Mouse (Mus musculus): ENCODE measurements at regions not wholly inside any gene's neighbourhood (a gene's known extent, or its start where the extent isn't known, plus 50 kb on each side); places are given as distances from the start of the nearest gene placed in this dataset.

DNA sequence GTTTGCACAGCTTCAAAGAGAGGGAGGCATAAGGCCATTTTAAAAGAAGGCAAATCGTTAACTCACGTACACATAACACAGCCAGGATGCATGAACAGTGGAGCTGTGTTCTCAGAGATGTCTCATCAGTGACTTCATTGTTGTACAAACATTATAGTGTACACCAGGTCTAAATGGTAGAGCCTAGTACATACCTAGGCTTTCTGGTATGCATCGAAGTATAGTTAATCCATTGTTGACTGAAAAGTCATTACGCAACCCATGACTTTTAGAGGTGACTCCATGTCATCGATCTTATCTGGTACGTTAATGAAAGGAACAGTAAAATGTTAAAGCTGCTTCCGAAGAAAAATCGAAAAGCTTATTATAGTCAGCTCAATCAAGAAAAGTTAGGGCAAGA lies 198.7 kb downstream of the Snx19 start:
- Histone ChIP-seq H3K4me1 (ENCODE audit: insufficient read depth, low read depth, low read length) (no peaks in the 10 kb centered on the region), H3K9ac (replicated peaks; ENCODE audit: low read depth) (no peak overlapping the region), H3K27ac (ENCODE audit: low read length) (no peak overlapping the region), H3K36me3 (ENCODE audit: insufficient read depth, low read length) (no peaks in the 10 kb centered on the region), H3K9me3 (ENCODE audit: low read length) (no peaks in the 10 kb centered on the region), H3K4me3 (ENCODE audit: low read depth, low read length) (no peak overlapping the region), H3K27me3 (replicated peaks; ENCODE audit: insufficient read depth, low read length) (no peaks in the 10 kb centered on the region), H3K4me2 (replicated peaks; ENCODE audit: low read depth, low read length) (no peak overlapping the region)
- ATAC-seq (no peak), DNase-seq (ENCODE audit: low spot score) (no peak)
- TF ChIP-seq CTCF (IDR thresholded peaks at IDR 0.05) (no peak), EP300 (IDR thresholded peaks at IDR 0.05) (no peak)
- 65% methylated on average over 8 of the region's 8 CpGs for WGBS

DNA sequence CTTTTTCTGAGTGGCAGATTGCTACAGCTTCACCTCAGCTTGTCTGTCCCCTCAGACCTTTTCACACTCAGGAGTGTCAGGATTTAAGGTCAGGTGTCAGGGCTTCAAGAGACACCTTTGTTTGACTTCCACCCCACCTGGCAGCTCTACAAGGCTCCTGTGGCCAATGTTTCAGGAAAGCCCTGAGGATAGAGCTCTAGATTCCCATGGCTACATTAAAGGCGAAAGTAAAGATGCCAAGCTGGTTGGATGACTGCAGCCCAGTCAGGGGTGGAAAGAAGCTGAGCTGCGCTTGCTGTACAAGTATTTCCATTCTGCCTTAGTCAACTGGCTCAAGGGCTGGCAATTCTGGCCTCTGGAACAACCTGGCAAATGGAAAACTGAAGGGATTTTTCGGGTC lies 198.2 kb downstream of the Snx19 start:
- Histone ChIP-seq H3K4me2 (replicated peaks; ENCODE audit: low read depth, low read length) (no peak overlapping the region), H3K27me3 (replicated peaks; ENCODE audit: insufficient read depth, low read length) (no peaks in the 10 kb centered on the region), H3K9me3 (ENCODE audit: low read length) (no peaks in the 10 kb centered on the region), H3K27ac (ENCODE audit: low read length) (no peak overlapping the region), H3K9ac (replicated peaks; ENCODE audit: low read depth) (no peak overlapping the region), H3K36me3 (ENCODE audit: insufficient read depth, low read length) (no peaks in the 10 kb centered on the region), H3K4me1 (ENCODE audit: insufficient read depth, low read depth, low read length) (no peaks in the 10 kb centered on the region), H3K4me3 (ENCODE audit: low read depth, low read length) (no peak overlapping the region)
- 57% methylated on average over 3 of the region's 3 CpGs for WGBS
- DNase-seq (ENCODE audit: low spot score): no peak
- ATAC-seq: no peak
- no peak for TF ChIP-seq CTCF (IDR thresholded peaks at IDR 0.05)
- TF ChIP-seq EP300 (IDR thresholded peaks at IDR 0.05): no peak

DNA sequence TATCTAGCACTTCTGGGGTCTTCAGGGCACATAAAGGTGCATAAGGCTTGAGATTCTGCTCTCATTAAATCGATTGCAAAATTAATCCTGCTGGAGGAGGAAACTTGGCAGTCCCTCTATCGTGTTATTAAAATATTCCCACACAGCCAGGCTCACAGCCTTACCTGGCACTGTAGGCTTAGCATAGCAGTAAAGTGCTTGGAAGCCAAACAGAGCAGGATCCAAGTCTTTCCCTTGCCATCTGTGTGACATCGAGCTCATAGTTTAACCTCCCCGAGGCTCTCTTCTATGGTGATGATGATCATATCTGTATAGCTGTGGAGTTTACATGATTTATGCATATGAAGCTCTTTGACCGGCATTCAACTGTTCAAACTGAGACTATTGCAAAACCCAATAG lies 197.6 kb downstream of the Snx19 start:
- Histone ChIP-seq H3K4me3 (ENCODE audit: low read depth, low read length) (no peak overlapping the region), H3K4me2 (replicated peaks; ENCODE audit: low read depth, low read length) (no peak overlapping the region), H3K9me3 (ENCODE audit: low read length) (no peaks in the 10 kb centered on the region), H3K27ac (ENCODE audit: low read length) (no peak overlapping the region), H3K27me3 (replicated peaks; ENCODE audit: insufficient read depth, low read length) (no peaks in the 10 kb centered on the region), H3K4me1 (ENCODE audit: insufficient read depth, low read depth, low read length) (no peaks in the 10 kb centered on the region), H3K36me3 (ENCODE audit: insufficient read depth, low read length) (no peaks in the 10 kb centered on the region), H3K9ac (replicated peaks; ENCODE audit: low read depth) (no peak overlapping the region)
- TF ChIP-seq EP300 (IDR thresholded peaks at IDR 0.05) (no peak), CTCF (IDR thresholded peaks at IDR 0.05) (no peak)
- 73% methylated on average over 5 of the region's 5 CpGs for WGBS
- no peak for DNase-seq (ENCODE audit: low spot score)
- ATAC-seq: no peak

DNA sequence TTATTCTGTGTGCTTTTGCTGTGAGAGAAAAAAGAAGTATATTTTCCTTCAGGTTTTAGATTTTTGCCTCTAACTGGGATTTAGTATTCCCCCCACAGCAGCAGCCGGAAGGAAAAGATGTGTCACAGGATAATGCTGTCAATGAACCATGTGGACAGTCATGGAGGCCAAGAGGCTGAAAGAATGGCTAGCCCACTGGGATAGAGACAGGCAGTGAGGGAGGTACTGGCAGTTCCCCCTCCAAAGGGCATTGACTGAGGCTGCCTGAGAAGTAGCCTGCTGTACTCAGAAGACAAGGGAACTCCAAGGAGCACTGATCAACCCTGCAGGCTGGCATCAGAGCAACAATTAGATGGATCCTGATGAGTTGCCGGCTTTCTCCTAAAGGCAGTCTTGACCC lies 192.4 kb downstream of the Snx19 start:
- no peak for DNase-seq (ENCODE audit: low spot score)

DNA sequence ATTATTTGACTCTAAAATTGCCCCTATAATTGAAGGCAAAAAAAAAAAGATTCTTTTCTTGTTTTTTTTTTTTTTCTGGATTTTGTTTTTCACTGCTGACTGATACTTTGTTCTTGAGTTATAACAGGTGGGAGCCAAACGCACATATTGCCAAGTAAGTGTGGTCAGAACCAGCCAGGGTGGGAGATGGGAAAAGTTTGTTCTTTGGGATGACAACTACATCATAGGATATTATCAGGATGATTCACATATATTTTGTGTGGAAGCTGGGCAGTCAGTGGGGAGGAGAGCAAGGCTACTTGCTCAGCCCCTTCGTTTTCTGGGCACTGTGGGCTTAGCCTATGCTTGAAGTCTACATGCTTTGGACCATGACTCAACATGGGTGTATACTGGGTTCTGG lies 191.3 kb downstream of the Snx19 start:
- no peak for ATAC-seq
- Histone ChIP-seq H3K9ac (replicated peaks; ENCODE audit: low read depth) (no peak overlapping the region), H3K9me3 (ENCODE audit: low read length) (no peaks in the 10 kb centered on the region), H3K4me3 (ENCODE audit: low read depth, low read length) (no peak overlapping the region), H3K27me3 (replicated peaks; ENCODE audit: insufficient read depth, low read length) (no peaks in the 10 kb centered on the region), H3K36me3 (ENCODE audit: insufficient read depth, low read length) (no peaks in the 10 kb centered on the region), H3K4me1 (ENCODE audit: insufficient read depth, low read depth, low read length) (no peaks in the 10 kb centered on the region), H3K4me2 (replicated peaks; ENCODE audit: low read depth, low read length) (no peak overlapping the region), H3K27ac (ENCODE audit: low read length) (no peak overlapping the region)
- no peak for DNase-seq (ENCODE audit: low spot score)
- WGBS: 87% methylated on average over 2 of the region's 2 CpGs
- no peak for TF ChIP-seq EP300 (IDR thresholded peaks at IDR 0.05)
- no peak for TF ChIP-seq CTCF (IDR thresholded peaks at IDR 0.05)

More for the DNA sequence above, 192.4 kb downstream of the Snx19 start:
- H3K9me3 ChIP-seq (ENCODE audit: low read length): no peaks in the 10 kb centered on the region
- no peaks in the 10 kb centered on the region for H3K27me3 ChIP-seq (replicated peaks; ENCODE audit: insufficient read depth, low read length)
- 93% methylated on average over 2 of the region's 2 CpGs for WGBS
- no peak overlapping the region for H3K27ac ChIP-seq (ENCODE audit: low read length)
- H3K36me3 ChIP-seq (ENCODE audit: insufficient read depth, low read length): no peaks in the 10 kb centered on the region
- H3K4me3 ChIP-seq (ENCODE audit: low read depth, low read length): no peak overlapping the region
- H3K4me1 ChIP-seq (ENCODE audit: insufficient read depth, low read depth, low read length): no peaks in the 10 kb centered on the region
- TF ChIP-seq EP300 (IDR thresholded peaks at IDR 0.05) (no peak), CTCF (IDR thresholded peaks at IDR 0.05) (no peak)
- no peak overlapping the region for H3K9ac ChIP-seq (replicated peaks; ENCODE audit: low read depth)
- no peak for ATAC-seq
- H3K4me2 ChIP-seq (replicated peaks; ENCODE audit: low read depth, low read length): no peak overlapping the region

DNA sequence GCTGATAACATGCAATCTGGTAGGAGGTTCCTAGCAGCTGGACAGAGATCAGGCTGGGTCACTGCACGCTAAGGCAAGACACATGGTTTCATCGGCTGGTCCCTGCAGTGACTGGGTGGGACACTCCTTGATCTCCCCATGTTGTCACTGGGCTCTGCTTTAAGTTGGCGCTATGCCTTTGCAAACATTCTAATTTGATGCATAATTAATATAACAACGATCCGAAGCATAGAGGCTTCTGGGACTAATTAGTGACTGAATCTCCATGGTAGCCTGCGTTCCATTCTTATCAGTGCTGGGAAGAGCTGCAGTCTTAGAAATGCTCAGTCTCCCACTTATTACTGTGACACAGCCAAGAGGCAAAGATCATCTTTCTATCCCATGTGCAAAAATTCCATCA lies 186.8 kb downstream of the Snx19 start:
- no peaks in the 10 kb centered on the region for H3K36me3 ChIP-seq (ENCODE audit: insufficient read depth, low read length)
- ATAC-seq (peak; percentile 54), DNase-seq (ENCODE audit: low spot score) (peak; percentile 26)
- WGBS: 59% methylated on average over 6 of the region's 6 CpGs
- no peaks in the 10 kb centered on the region for H3K27me3 ChIP-seq (replicated peaks; ENCODE audit: insufficient read depth, low read length)
- no peaks in the 10 kb centered on the region for H3K4me1 ChIP-seq (ENCODE audit: insufficient read depth, low read depth, low read length)
- no peaks in the 10 kb centered on the region for H3K9me3 ChIP-seq (ENCODE audit: low read length)
- H3K4me2 ChIP-seq (replicated peaks; ENCODE audit: low read depth, low read length): no peak overlapping the region
- no peak overlapping the region for H3K9ac ChIP-seq (replicated peaks; ENCODE audit: low read depth)
- 0 out of 2 replicates have a peak overlapping the region, but pooled peaks have one; percentile 15 for H3K27ac ChIP-seq (ENCODE audit: low read length)
- no peak for TF ChIP-seq EP300 (IDR thresholded peaks at IDR 0.05)
- no peak for TF ChIP-seq CTCF (IDR thresholded peaks at IDR 0.05)
- no peak overlapping the region for H3K4me3 ChIP-seq (ENCODE audit: low read depth, low read length)

DNA sequence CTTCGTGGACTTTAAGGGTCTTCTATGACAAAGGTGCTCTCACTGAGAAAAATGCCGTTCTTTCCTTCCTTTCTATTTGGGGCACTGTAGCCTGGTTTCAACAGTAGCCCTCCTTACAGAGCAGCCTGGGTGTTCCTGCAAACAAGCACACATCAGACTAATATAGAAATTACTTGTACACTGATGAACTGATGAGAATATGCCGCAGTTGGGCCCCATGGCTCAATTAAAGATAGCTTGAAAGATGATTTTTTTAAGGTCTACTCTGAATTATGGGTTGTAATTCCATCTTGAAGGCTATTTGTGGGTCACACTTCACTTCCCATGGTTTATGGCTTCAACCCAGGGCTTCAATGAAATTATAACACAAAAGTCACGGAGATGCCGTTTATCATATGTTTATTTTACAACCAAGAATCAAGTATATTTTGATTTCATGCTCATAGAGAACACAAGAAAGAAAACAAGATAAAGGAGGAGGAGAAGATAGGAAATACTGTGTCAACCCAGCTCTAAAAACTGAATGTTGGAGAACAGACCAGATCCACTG lies 186.2 kb downstream of the Snx19 start:
- no peaks in the 10 kb centered on the region for H3K27me3 ChIP-seq (replicated peaks; ENCODE audit: insufficient read depth, low read length)
- no peak overlapping the region for H3K9ac ChIP-seq (replicated peaks; ENCODE audit: low read depth)
- H3K9me3 ChIP-seq (ENCODE audit: low read length): no peaks in the 10 kb centered on the region
- no peaks in the 10 kb centered on the region for H3K4me1 ChIP-seq (ENCODE audit: insufficient read depth, low read depth, low read length)
- H3K4me2 ChIP-seq (replicated peaks; ENCODE audit: low read depth, low read length): no peak overlapping the region
- no peak for TF ChIP-seq EP300 (IDR thresholded peaks at IDR 0.05)
- TF ChIP-seq CTCF (IDR thresholded peaks at IDR 0.05): no peak
- ATAC-seq (peak; percentile 75), DNase-seq (ENCODE audit: low spot score) (peak; percentile 66)
- 58% methylated on average over 5 of the region's 5 CpGs for WGBS
- H3K4me3 ChIP-seq (ENCODE audit: low read depth, low read length): no peak overlapping the region
- H3K27ac ChIP-seq (ENCODE audit: low read length): 0 out of 2 replicates have a peak overlapping the region, but pooled peaks have one; percentile 15
- no peaks in the 10 kb centered on the region for H3K36me3 ChIP-seq (ENCODE audit: insufficient read depth, low read length)
